ENCODE assay signal across 8 mouse cellular contexts in the genomic region with DNA sequence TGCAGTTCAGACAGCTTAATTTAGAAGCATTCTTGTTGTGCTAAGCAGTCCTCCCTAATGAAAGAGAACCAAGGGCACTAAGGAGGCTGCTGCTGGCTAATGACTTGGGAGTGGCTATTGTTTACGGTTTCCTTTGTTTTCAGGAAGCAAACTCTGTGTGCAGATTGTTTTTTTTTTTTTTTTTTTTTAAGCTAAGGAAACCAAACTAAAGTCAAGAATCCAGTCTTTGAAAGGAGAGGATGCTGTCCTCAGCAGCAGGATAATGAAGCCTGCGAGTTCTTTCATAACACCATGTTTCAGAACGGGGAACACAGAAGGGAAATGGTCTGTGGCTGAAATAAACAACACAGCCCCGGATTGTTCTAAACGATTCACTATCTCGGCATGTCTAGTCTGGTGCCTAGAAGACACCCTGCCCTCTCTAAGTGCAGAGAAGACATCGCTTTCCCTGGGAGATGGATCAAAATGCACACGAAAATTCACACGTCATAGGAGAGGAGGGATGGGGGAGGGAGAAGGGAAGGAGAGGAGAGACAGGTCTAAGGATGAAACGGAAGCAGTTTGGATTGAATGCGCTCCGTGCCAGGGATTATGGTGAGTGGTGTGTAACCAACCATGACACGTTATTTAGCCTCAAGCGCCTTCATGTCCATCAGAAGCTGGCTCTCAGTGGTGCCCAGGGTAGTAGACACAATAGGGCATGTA.
DNase-seq lines count a peak whose midpoint lies in the region; ATAC-seq and TF ChIP-seq lines count a peak whose summit lies in the region.

No protein-coding gene starts in this region.

- H3K27me3 ChIP-seq in heart, adult 2 months (ENCODE audit: control insufficient read depth, insufficient read depth, low read length), result no peaks in the 10 kb centered on the region
- no peaks in the 10 kb centered on the region; the same call in 1 of the 2 replicates for H3K27me3 ChIP-seq in forebrain, postnatal 0 days (ENCODE audit: insufficient read depth, low read length)
- H3K27me3 ChIP-seq in limb, embryonic 11.5 days (ENCODE audit: control insufficient read depth, insufficient read depth, low read length), result no peaks in the 10 kb centered on the region
- no peaks in the 10 kb centered on the region for H3K27me3 ChIP-seq in neural tube, embryonic 12.5 days (replicated peaks)

- peak overlapping the region; percentile 59 for H3K9ac ChIP-seq in heart, adult 2 months (ENCODE audit: low read depth, low read length)
- H3K9ac ChIP-seq in forebrain, postnatal 0 days, result peak overlapping the region; percentile 44
- H3K9ac ChIP-seq in limb, embryonic 11.5 days (ENCODE audit: low read length), result peak overlapping the region; percentile 27; the same call in 1 of the 2 replicates
- H3K9ac ChIP-seq in neural tube, embryonic 12.5 days, result 0 out of 2 replicates have a peak overlapping the region, but pooled peaks have one; percentile 44

- H3K4me3 ChIP-seq in heart, adult 2 months, result peak overlapping the region; percentile 31
- peak overlapping the region; percentile 24 for H3K4me3 ChIP-seq in forebrain, postnatal 0 days (ENCODE audit: low read depth, low read length)
- H3K4me3 ChIP-seq in limb, embryonic 11.5 days (ENCODE audit: low read depth, low read length), result no peak overlapping the region; the same call in 1 of the 2 replicates
- peak overlapping the region; percentile 19 for H3K4me3 ChIP-seq in neural tube, embryonic 12.5 days

- peaks cover 15% of the 10 kb centered on the region for H3K4me1 ChIP-seq in heart, adult 2 months (ENCODE audit: control insufficient read depth, insufficient read depth, low read length)
- H3K4me1 ChIP-seq in forebrain, postnatal 0 days (ENCODE audit: insufficient read depth), result peaks cover 12% of the 10 kb centered on the region
- peaks cover 12% of the 10 kb centered on the region for H3K4me1 ChIP-seq in limb, embryonic 11.5 days (ENCODE audit: control insufficient read depth, insufficient read depth, low read length)
- peaks cover 16% of the 10 kb centered on the region for H3K4me1 ChIP-seq in neural tube, embryonic 12.5 days

- no peak for DNase-seq in heart, adult 2 months
- no peak for DNase-seq in heart, adult 8-10 months (ENCODE audit: low spot score)
- DNase-seq in cerebellum, adult 18-20 months, result peak; percentile 26 to 35
- peak; percentile 70 for DNase-seq in forebrain, postnatal 0 days
- DNase-seq in limb, embryonic 11.5 days (ENCODE audit: low spot score), result no peak
- DNase-seq in B cell, adult 2 months, result no peak

- WGBS in heart, adult 2 months, result 23% methylated on average over 14 of the region's 14 CpGs
- WGBS in forebrain, postnatal 0 days, result 2% methylated on average over 14 of the region's 14 CpGs
- 38% methylated on average over 14 of the region's 14 CpGs for WGBS in limb, embryonic 11.5 days
- WGBS in neural tube, embryonic 12.5 days, result 7% methylated on average over 14 of the region's 14 CpGs

- ATAC-seq in forebrain, postnatal 0 days, result peak; percentile 64
- ATAC-seq in limb, embryonic 11.5 days (ENCODE audit: insufficient number of reproducible peaks, low FRiP score, low TSS enrichment, low read depth), result no peak
- peak; percentile 78 for ATAC-seq in neural tube, embryonic 12.5 days (ENCODE audit: low FRiP score, low read depth)
- ATAC-seq in megakaryocyte progenitor cell, adult 5-6 weeks (replicated peaks; ENCODE audit: poor library complexity), result no peak

- peak overlapping the region; percentile 89 for H3K27ac ChIP-seq in heart, adult 2 months
- H3K27ac ChIP-seq in forebrain, postnatal 0 days (ENCODE audit: low read depth, low read length), result peak overlapping the region; percentile 59
- no peak overlapping the region for H3K27ac ChIP-seq in limb, embryonic 11.5 days (replicated peaks; ENCODE audit: low read depth, low read length)
- peak overlapping the region; percentile 75; the same call in 1 of the 2 replicates for H3K27ac ChIP-seq in neural tube, embryonic 12.5 days

- no peaks in the 10 kb centered on the region for H3K9me3 ChIP-seq in forebrain, postnatal 0 days (ENCODE audit: low read length)
- no peaks in the 10 kb centered on the region for H3K9me3 ChIP-seq in limb, embryonic 11.5 days (ENCODE audit: control insufficient read depth, low read length)
- H3K9me3 ChIP-seq in neural tube, embryonic 12.5 days, result no peaks in the 10 kb centered on the region

- TF ChIP-seq CTCF in heart, adult 2 months (IDR thresholded peaks at IDR 0.05), result no peak
- no peak for TF ChIP-seq CTCF in forebrain, postnatal 0 days (IDR thresholded peaks at IDR 0.05; ENCODE audit: low read depth)

- peak overlapping the region; percentile 49 for H3K4me2 ChIP-seq in forebrain, postnatal 0 days (ENCODE audit: low read depth)
- H3K4me2 ChIP-seq in limb, embryonic 11.5 days (ENCODE audit: low read depth, severe bottlenecking), result peak overlapping the region; percentile 22; the same call in 1 of the 2 replicates
- H3K4me2 ChIP-seq in neural tube, embryonic 12.5 days (replicated peaks), result peak overlapping the region; percentile 51

- H3K79me2 ChIP-seq in heart, adult 2 months (replicated peaks; ENCODE audit: control insufficient read depth, insufficient read depth, low read length), result no peaks in the 10 kb centered on the region

- intact Hi-C loops in heart, adult 2 months (cut with DNase I), result loop anchor here (2.0 kb wide), 1 partner anchor 60 kb away; a partner anchor contains a TSS

- TF ChIP-seq POLR2A in heart, adult 2 months (IDR thresholded peaks at IDR 0.05; ENCODE audit: insufficient read depth, low read depth, low read length), result peak; percentile 42; the same call in 1 of the 2 replicates

- H3K36me3 ChIP-seq in heart, adult 2 months (ENCODE audit: control insufficient read depth, insufficient read depth, low read length), result no peaks in the 10 kb centered on the region
- H3K36me3 ChIP-seq in forebrain, postnatal 0 days (ENCODE audit: insufficient read depth), result no peaks in the 10 kb centered on the region
- H3K36me3 ChIP-seq in limb, embryonic 11.5 days (ENCODE audit: control insufficient read depth, insufficient read depth, low read length), result no peaks in the 10 kb centered on the region
- no peaks in the 10 kb centered on the region for H3K36me3 ChIP-seq in neural tube, embryonic 12.5 days

- TF ChIP-seq EP300 in heart, adult 2 months (IDR thresholded peaks at IDR 0.05; ENCODE audit: insufficient read depth, low read depth, low read length), result no peak

Comparison
In these comparisons a context has a peak if more than half of its experiments do, and no peak if none do; other contexts are left out.
1. DNase-seq: peak in cerebellum, adult 18-20 months (2 of 2) and forebrain, postnatal 0 days (single experiment); none in heart, adult 2 months (0 of 2), heart, adult 8-10 months (single experiment), limb, embryonic 11.5 days (single experiment) and B cell, adult 2 months (0 of 2).
2. ATAC-seq: peak in forebrain, postnatal 0 days (single experiment) and neural tube, embryonic 12.5 days (single experiment); none in limb, embryonic 11.5 days (single experiment) and megakaryocyte progenitor cell, adult 5-6 weeks (single experiment).
3. Peak in every context shown above with its lines, with median percentiles within 50 percentile points of each other: H3K9ac ChIP-seq and H3K4me2 ChIP-seq.